Mouse (Mus musculus): Measurements from ENCODE around the gene Crybb2. TPM values are rescaled to one million over a fixed set of nuclear protein-coding genes. Genes with fewer than 3 reads are reported as not detected.

Crybb2 gene
- polyA plus RNA-seq, 1 experiment = not detected

DNA sequence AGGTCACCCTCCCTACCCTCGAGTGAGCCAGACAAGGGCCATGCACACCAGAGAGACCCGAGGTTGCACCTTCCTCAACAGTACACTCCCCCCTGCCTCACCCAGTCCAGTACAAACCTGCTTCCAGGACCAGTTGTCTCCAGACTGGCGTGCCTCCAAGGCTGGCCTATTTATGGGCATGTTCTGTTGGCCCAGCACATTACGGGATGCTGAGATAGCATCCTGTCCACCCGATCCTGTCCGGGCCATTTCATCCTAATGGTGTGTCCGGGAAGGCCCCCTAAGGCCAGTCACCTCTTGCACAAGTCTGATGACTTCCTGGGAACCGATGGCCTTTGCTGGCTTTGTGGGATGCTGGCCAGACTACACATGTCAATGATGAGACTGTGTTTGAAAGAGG, 11.5 kb upstream of the Crybb2 start, which contains the start of gene Crybb3:
Gene Crybb3 (minus strand): TSS at position 146 of the 400 bp plus-strand sequence.
- H3K27ac ChIP-seq (ENCODE audit: insufficient read depth, low read length) = no peak within 1 kb of the TSS
- no peak within 1 kb of the TSS for H3K4me3 ChIP-seq (ENCODE audit: insufficient read depth, low read length)
- H3K4me1 ChIP-seq (ENCODE audit: control insufficient read depth, insufficient read depth, low read length) = no peaks in the 10 kb centered on the region
- TF ChIP-seq POLR2A (IDR thresholded peaks at IDR 0.05; ENCODE audit: low read depth, low read length) = no peak
- TF ChIP-seq CTCF (IDR thresholded peaks at IDR 0.05; ENCODE audit: borderline replicate concordance, insufficient read depth, low read length) = no peak

DNA sequence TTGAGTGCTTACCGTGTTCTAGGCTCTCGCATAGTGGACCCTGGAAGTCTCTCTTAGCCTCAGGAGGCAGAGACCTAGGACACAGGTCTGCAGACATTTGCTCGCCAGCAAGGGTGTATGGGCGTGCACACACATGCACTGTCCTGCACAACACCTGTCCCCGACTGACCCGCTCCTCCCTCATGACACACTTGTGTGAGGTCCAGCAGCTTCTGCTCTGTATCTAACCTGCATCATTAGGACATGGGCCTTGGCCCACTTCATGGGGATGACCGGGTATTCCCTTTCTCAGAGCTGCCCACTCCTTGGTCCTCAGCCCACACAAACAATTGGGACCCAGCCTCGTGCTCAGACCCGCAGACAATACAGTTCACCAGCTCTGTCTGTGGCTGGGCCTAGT, 11.1 kb upstream of the Crybb2 start:
- no peak overlapping the region for H3K4me3 ChIP-seq (ENCODE audit: insufficient read depth, low read length)
- no peak for TF ChIP-seq CTCF (IDR thresholded peaks at IDR 0.05; ENCODE audit: borderline replicate concordance, insufficient read depth, low read length)
- no peak for TF ChIP-seq POLR2A (IDR thresholded peaks at IDR 0.05; ENCODE audit: low read depth, low read length)
- no peak overlapping the region for H3K27ac ChIP-seq (ENCODE audit: insufficient read depth, low read length)
- H3K4me1 ChIP-seq (ENCODE audit: control insufficient read depth, insufficient read depth, low read length) = no peaks in the 10 kb centered on the region

DNA sequence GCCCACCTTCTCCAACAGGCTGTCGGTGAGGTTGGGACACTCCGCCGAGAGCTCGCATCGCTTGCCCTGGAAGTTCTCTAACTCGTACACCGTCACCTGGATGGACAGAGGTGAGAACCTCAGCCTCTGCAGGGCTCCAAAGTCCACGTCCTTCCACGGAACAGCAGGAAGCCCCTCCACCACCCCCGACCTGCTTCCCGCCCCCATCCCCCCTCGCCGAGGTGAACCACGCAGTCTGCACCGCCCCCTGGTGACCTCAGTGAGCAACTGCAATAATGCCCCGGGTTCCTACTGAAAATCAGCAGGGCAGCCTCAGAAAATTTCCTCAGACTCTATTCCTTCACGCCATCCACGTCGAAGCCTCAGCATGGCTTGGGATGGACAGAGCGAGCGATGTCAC, 9.9 kb upstream of the Crybb2 start:
- Histone ChIP-seq H3K27ac (ENCODE audit: insufficient read depth, low read length) (no peak overlapping the region), H3K4me3 (ENCODE audit: insufficient read depth, low read length) (no peak overlapping the region), H3K4me1 (ENCODE audit: control insufficient read depth, insufficient read depth, low read length) (no peaks in the 10 kb centered on the region)
- TF ChIP-seq CTCF (IDR thresholded peaks at IDR 0.05; ENCODE audit: borderline replicate concordance, insufficient read depth, low read length) = peak; percentile 49; the same call in 1 of the 2 replicates
- no peak for TF ChIP-seq POLR2A (IDR thresholded peaks at IDR 0.05; ENCODE audit: low read depth, low read length)

DNA sequence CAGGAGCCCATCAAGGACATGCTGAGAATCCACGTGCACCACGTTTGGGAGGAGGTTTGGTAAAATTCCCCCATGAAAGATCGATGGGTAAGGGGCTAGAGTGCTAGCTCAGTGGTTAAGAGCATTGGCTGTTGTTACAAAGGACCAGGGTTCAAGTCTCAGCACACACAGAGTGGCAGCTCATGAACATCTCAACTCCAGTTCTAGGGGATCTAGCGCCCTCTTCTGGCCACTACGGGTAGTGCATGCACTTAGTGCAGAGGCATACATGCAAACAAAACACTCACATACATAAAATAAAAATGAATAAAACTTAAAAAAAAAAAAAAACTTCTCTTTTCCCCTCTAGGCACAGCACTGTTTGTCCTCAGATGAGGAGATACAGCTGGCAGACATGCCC, 8.8 kb upstream of the Crybb2 start:
- TF ChIP-seq CTCF (IDR thresholded peaks at IDR 0.05; ENCODE audit: borderline replicate concordance, insufficient read depth, low read length) = peak; percentile 18; the same call in 1 of the 2 replicates
- no peak for TF ChIP-seq POLR2A (IDR thresholded peaks at IDR 0.05; ENCODE audit: low read depth, low read length)
- Histone ChIP-seq H3K4me3 (ENCODE audit: insufficient read depth, low read length) (no peak overlapping the region), H3K4me1 (ENCODE audit: control insufficient read depth, insufficient read depth, low read length) (no peaks in the 10 kb centered on the region), H3K27ac (ENCODE audit: insufficient read depth, low read length) (no peak overlapping the region)

DNA sequence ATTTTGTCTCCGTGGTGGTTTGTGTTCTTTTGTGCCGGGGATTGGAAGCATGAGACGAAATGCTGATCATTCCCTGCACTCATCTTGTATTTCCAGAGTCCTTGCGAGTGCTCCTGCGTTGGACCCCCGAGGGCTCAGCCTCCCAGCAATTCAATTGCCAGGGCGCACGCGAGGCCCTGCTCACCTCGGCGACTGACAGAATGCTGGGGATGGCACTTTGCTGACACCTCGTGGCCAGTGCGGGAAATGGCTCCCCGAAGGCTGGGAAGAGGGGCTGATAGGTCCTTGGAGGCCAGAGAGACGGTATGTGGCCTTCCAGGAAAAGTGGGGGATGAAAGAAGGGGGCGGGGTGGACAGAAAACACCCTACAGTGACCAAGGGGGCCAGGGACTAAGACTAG, 15.6 kb downstream of the Crybb2 start:
- TF ChIP-seq POLR2A (IDR thresholded peaks at IDR 0.05; ENCODE audit: low read depth, low read length) = no peak
- peak; percentile 99 for TF ChIP-seq CTCF (IDR thresholded peaks at IDR 0.05; ENCODE audit: borderline replicate concordance, insufficient read depth, low read length)
- Histone ChIP-seq H3K4me3 (ENCODE audit: insufficient read depth, low read length) (no peak overlapping the region), H3K4me1 (ENCODE audit: control insufficient read depth, insufficient read depth, low read length) (no peaks in the 10 kb centered on the region), H3K27ac (ENCODE audit: insufficient read depth, low read length) (no peak overlapping the region)

DNA sequence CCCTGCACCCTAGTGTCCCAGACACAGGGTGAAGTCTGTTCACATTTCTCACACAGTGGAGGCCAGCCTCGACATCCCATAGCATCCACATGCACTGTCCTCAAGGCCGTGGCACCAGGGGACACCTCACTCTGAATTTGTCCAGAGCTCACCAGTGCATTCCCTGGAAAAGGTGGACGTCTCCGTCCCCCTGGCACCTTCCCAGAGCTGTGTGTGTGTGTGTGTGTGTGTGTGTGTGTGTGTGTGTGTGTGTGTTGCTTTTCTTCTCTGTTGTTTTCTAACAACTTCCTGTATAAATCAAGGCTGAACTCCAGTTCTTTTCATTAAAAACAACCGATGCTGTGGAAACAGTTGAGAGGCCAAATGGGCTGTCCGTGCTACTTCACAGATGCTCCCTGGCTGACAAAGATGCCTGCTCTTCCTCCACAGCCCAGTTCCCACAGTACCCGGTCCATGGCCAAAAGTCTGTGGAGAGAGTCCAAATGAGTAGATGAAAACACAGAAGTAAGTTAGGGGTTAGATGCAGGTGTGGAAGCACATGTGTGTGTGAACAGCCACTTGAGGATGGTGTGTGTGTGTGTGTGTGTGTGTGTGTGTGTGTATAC, 19.2 kb downstream of the Crybb2 start:
- no peak overlapping the region for H3K4me3 ChIP-seq (ENCODE audit: insufficient read depth, low read length)
- no peak for TF ChIP-seq POLR2A (IDR thresholded peaks at IDR 0.05; ENCODE audit: low read depth, low read length)
- no peak overlapping the region for H3K27ac ChIP-seq (ENCODE audit: insufficient read depth, low read length)
- H3K4me1 ChIP-seq (ENCODE audit: control insufficient read depth, insufficient read depth, low read length) = no peaks in the 10 kb centered on the region

DNA sequence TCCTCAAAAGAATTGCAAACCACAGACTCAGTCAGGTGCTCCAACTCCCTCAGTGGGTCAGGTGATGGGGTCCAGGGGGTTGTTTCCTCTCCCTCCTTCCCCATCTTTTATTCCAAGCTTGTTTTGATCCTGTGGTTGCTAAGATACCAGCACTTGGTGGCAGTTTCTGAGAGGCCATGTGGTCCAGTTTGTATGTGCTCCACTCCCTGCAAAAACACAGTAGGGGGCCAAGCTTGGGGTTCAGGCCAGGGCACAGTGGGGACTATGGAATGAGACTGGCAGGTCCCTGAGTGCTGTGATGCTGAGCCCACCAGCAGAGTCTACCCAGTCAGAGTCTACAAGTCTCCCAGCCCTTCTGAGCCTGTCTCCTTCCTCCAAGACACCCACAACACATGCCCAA, 20.0 kb downstream of the Crybb2 start:
- TF ChIP-seq POLR2A (IDR thresholded peaks at IDR 0.05; ENCODE audit: low read depth, low read length) (no peak), CTCF (IDR thresholded peaks at IDR 0.05; ENCODE audit: borderline replicate concordance, insufficient read depth, low read length) (no peak)
- no peak overlapping the region for H3K4me3 ChIP-seq (ENCODE audit: insufficient read depth, low read length)
- no peak overlapping the region for H3K27ac ChIP-seq (ENCODE audit: insufficient read depth, low read length)
- H3K4me1 ChIP-seq (ENCODE audit: control insufficient read depth, insufficient read depth, low read length) = no peaks in the 10 kb centered on the region

DNA sequence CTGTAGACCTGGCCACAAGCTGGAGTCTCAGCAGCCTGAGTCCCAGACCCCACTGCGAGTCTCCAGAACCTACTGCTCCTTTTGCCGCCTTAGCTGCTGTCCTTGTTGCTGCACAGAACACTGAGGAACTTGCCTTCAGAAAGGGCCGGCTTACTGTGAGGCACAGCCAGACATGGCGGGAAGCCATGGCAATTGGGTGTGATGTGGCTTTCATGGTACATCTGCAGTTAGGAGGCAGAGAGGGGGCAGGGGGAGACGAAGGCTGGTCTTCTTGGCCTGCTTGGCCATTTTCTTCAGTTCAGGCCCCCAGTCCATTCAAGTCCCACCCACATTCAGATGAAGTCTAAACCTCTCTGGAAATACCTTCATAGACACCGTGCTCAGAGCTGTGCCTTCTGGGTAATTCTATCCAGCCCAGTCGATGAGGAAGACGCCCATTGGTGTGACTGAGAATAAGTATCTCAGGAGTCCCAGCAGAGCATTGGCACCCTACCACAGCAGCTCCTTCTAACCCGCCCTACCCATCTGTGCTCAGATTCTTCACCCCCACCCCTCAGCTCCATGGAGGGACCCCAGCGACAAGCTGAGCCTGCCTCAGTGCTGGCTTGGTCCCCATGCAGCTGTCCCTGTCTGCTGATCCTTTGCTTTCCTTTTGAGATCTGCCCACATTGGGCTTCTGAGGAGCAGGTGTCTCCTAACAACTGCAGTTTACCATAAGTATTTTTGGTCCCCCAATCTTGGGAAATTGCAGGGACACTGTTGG, 24.2 kb downstream of the Crybb2 start:
- H3K4me1 ChIP-seq (ENCODE audit: control insufficient read depth, insufficient read depth, low read length) = no peaks in the 10 kb centered on the region
- H3K4me3 ChIP-seq (ENCODE audit: insufficient read depth, low read length) = no peak overlapping the region
- no peak for TF ChIP-seq CTCF (IDR thresholded peaks at IDR 0.05; ENCODE audit: borderline replicate concordance, insufficient read depth, low read length)
- TF ChIP-seq POLR2A (IDR thresholded peaks at IDR 0.05; ENCODE audit: low read depth, low read length) = no peak
- H3K27ac ChIP-seq (ENCODE audit: insufficient read depth, low read length) = no peak overlapping the region

DNA sequence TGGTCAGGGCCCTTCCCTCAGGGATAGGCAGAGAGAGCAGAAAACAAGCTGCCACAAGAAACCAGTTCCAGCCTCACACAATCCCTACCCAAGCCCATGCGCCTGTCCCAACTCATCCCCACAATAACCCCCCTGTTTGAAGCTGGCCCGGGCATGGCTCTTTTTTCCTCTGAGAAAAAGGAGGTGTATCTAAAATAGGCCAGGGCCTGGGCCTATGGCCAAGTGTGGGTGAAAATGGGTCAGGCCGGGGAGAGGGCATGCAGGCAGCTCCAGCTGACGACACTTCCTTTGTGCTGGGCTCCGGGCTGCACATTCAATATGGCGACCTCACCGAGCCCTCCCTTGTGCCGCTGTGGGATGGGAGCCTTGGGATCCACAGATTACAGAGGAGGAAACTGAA, 26.4 kb downstream of the Crybb2 start:
- no peak overlapping the region for H3K27ac ChIP-seq (ENCODE audit: insufficient read depth, low read length)
- no peak overlapping the region for H3K4me3 ChIP-seq (ENCODE audit: insufficient read depth, low read length)
- H3K4me1 ChIP-seq (ENCODE audit: control insufficient read depth, insufficient read depth, low read length) = no peaks in the 10 kb centered on the region
- TF ChIP-seq CTCF (IDR thresholded peaks at IDR 0.05; ENCODE audit: borderline replicate concordance, insufficient read depth, low read length) (no peak), POLR2A (IDR thresholded peaks at IDR 0.05; ENCODE audit: low read depth, low read length) (no peak)

DNA sequence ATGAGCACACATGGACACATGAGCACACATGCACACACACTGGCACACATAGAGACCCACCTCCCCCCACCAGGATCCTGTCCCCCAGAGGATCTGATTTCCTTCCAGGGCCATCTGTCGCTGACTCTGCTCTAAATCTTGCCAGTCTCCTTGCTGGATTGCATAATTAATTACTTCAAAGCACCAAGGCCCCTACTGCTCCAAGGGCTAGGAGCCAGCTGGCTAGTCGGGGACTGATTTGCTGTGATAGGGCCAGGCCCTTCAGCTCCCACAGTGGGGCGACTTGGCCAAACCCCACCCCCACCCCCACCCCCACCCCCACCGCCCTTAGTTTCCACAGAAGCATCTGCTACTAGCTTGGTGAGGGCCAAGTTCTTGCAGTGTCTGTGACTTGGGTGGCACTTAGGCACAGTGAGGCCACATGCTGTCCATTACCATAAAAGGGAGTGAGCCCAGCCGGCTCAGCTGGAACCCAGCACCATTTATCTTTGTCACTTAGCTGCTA, 28.3 kb downstream of the Crybb2 start:
- no peaks in the 10 kb centered on the region for H3K4me1 ChIP-seq (ENCODE audit: control insufficient read depth, insufficient read depth, low read length)
- no peak overlapping the region for H3K27ac ChIP-seq (ENCODE audit: insufficient read depth, low read length)
- no peak overlapping the region for H3K4me3 ChIP-seq (ENCODE audit: insufficient read depth, low read length)
- TF ChIP-seq POLR2A (IDR thresholded peaks at IDR 0.05; ENCODE audit: low read depth, low read length) (no peak), CTCF (IDR thresholded peaks at IDR 0.05; ENCODE audit: borderline replicate concordance, insufficient read depth, low read length) (no peak)

All from embryonic fibroblast, embryonic 13.5 days (primary cell).